Mouse (Mus musculus) neural tube, embryonic 14.5 days (tissue): ENCODE data around the gene Chil4. TPM values are rescaled to one million over a fixed set of nuclear protein-coding genes. Genes with fewer than 3 reads are reported as not detected.
"Not testable (repeated sequence)": the region's sequence is repeated elsewhere in the genome, so short reads cannot be mapped to it uniquely, and the experiment has no call there.

ENCODE experiments used
- ATAC-seq: fragments of 200-750 bp; cut with Nextera tagmentation; 2 replicates; pipeline ENCODE4 v1.8.0; 2017; ENCODE audit warnings: low read depth, mild to moderate bottlenecking, moderate TSS enrichment, moderate library complexity
- H3K27ac ChIP-seq: fragments of 300-500 bp; sonication (generic); 2 replicates; pipeline ENCODE4 v1.5.1; 2014; ENCODE audit warnings: low read depth, mild to moderate bottlenecking, control low read depth, low read length, moderate library complexity, mixed read lengths
- H3K27me3 ChIP-seq: fragments of 300-500 bp; sonication (generic); 2 replicates; pipeline ENCODE4 v1.6.1; 2014; ENCODE audit warnings: low read length; ENCODE audit not compliant: control insufficient read depth, insufficient read depth
- H3K36me3 ChIP-seq: fragments of 300-500 bp; sonication (generic); 2 replicates; pipeline ENCODE4 v1.6.1; 2014; ENCODE audit warnings: low read length, mixed read lengths; ENCODE audit not compliant: control insufficient read depth, insufficient read depth
- H3K4me1 ChIP-seq: fragments of 300-500 bp; sonication (generic); 2 replicates; pipeline ENCODE4 v1.6.1; 2014; ENCODE audit warnings: low read length; ENCODE audit not compliant: control insufficient read depth, insufficient read depth
- H3K4me2 ChIP-seq: fragments of 300-500 bp; sonication (generic); 2 replicates; pipeline ENCODE4 v1.6.1; 2014; ENCODE audit warnings: mild to moderate bottlenecking, low read depth, low read length, control low read depth
- H3K4me3 ChIP-seq: fragments of 300-500 bp; sonication (generic); 2 replicates; pipeline ENCODE4 v1.5.1; 2014; ENCODE audit warnings: low read depth, low read length, control low read depth, mixed read lengths
- H3K9ac ChIP-seq: fragments of 300-500 bp; sonication (generic); replicated peaks from 2 replicates; pipeline ENCODE4 v1.6.1; 2014; ENCODE audit warnings: low read depth, mild to moderate bottlenecking, control low read depth, low read length, mixed read lengths
- H3K9me3 ChIP-seq: fragments of 300-500 bp; sonication (generic); 2 replicates; pipeline ENCODE4 v1.6.1; 2016; ENCODE audit warnings: low read length; ENCODE audit not compliant: control insufficient read depth
- WGBS: fragments of 180-500 bp; shearing (Covaris S2); extraction: QIAGEN DNeasy Blood & Tissue Kit; methylation state at CpG from one replicate; pipeline ENCODE4 v1.1.7; 2014; 5-methylcytosine and 5-hydroxymethylcytosine counted together
- polyA plus RNA-seq: library from polyadenylated mRNA; unstranded; fragments of >200 nt; fragmentation: Nextera tagmentation; extraction: Ambion mirVana; gene quantifications from 2 replicates; pipeline ENCODE4 v1.2.1, GENCODE M21; 2014

Gene Chil4
- polyA plus RNA-seq, 1 experiment from 2014 or later = not detected

GRCm38 (mm10) chr3:106223391-106223790 lies 4.1 kb upstream of the Chil4 start:
- not testable (repeated sequence) for H3K4me2 ChIP-seq, H3K9me3 ChIP-seq, H3K9ac ChIP-seq, ATAC-seq, H3K27me3 ChIP-seq, H3K27ac ChIP-seq, H3K4me1 ChIP-seq, H3K36me3 ChIP-seq, H3K4me3 ChIP-seq
- WGBS = 72% methylated on average over 3 of the region's 3 CpGs

GRCm38 (mm10) chr3:106221625-106222265 lies 2.4 kb upstream of the Chil4 start:
- Histone ChIP-seq H3K9ac (no peak overlapping the region), H3K9me3 (no peaks in the 10 kb centered on the region), H3K36me3 (no peaks in the 10 kb centered on the region), H3K4me1 (no peaks in the 10 kb centered on the region), H3K27me3 (no peaks in the 10 kb centered on the region), H3K27ac (no peak overlapping the region), H3K4me2 (no peak overlapping the region), H3K4me3 (no peak overlapping the region)
- WGBS = 90% methylated on average over 1 of the region's 1 CpGs
- ATAC-seq = no peak

GRCm38 (mm10) chr3:106218284-106218954 lies 888 bp downstream of the Chil4 start:
- H3K27ac ChIP-seq, H3K36me3 ChIP-seq, H3K4me2 ChIP-seq, H3K4me3 ChIP-seq, H3K9me3 ChIP-seq, ATAC-seq, H3K9ac ChIP-seq, H3K27me3 ChIP-seq, H3K4me1 ChIP-seq: not testable (repeated sequence)
- 90% methylated on average over 4 of the region's 4 CpGs for WGBS

GRCm38 (mm10) chr3:106198030-106198429 lies 21.3 kb downstream of the Chil4 start:
- 57% methylated on average over 1 of the region's 1 CpGs for WGBS
- H3K4me2 ChIP-seq = not testable (repeated sequence)

GRCm38 (mm10) chr3:106197246-106197645 lies 22.1 kb downstream of the Chil4 start:
- not testable (repeated sequence) for H3K27ac ChIP-seq, H3K36me3 ChIP-seq, H3K27me3 ChIP-seq, ATAC-seq, H3K4me2 ChIP-seq, H3K9me3 ChIP-seq, H3K4me3 ChIP-seq, H3K9ac ChIP-seq, H3K4me1 ChIP-seq
- WGBS = 81% methylated on average over 2 of the region's 2 CpGs

More at GRCm38 (mm10) chr3:106198030-106198429, 21.3 kb downstream of the Chil4 start:
- not testable (repeated sequence) for H3K9me3 ChIP-seq, H3K27ac ChIP-seq, H3K4me1 ChIP-seq, H3K27me3 ChIP-seq, ATAC-seq, H3K4me3 ChIP-seq, H3K9ac ChIP-seq, H3K36me3 ChIP-seq

GRCm38 (mm10) chr3:106196276-106196675 lies 23.0 kb downstream of the Chil4 start:
- ATAC-seq = no peak
- no peaks in the 10 kb centered on the region for H3K27me3 ChIP-seq
- no peak overlapping the region for H3K9ac ChIP-seq
- H3K4me1 ChIP-seq = no peaks in the 10 kb centered on the region
- peaks cover 4% of the 10 kb centered on the region for H3K9me3 ChIP-seq
- H3K4me2 ChIP-seq = no peak overlapping the region
- H3K4me3 ChIP-seq = no peak overlapping the region
- H3K36me3 ChIP-seq = no peaks in the 10 kb centered on the region
- H3K27ac ChIP-seq = no peak overlapping the region

- ATAC-seq = no peak
- Histone ChIP-seq H3K4me3 (no peak overlapping the region), H3K36me3 (no peaks in the 10 kb centered on the region), H3K27ac (no peak overlapping the region), H3K9ac (no peak overlapping the region), H3K4me1 (no peaks in the 10 kb centered on the region), H3K27me3 (no peaks in the 10 kb centered on the region), H3K9me3 (peaks cover 4% of the 10 kb centered on the region), H3K4me2 (no peak overlapping the region)
- 91% methylated on average over 12 of the region's 12 CpGs for WGBS
Observed at GRCm38 (mm10) chr3:106195486-106195885, 23.8 kb downstream of the Chil4 start.

GRCm38 (mm10) chr3:106187991-106188390 lies 31.3 kb downstream of the Chil4 start:
- Histone ChIP-seq H3K27ac (no peak overlapping the region), H3K4me2 (no peak overlapping the region), H3K27me3 (no peaks in the 10 kb centered on the region), H3K4me1 (no peaks in the 10 kb centered on the region), H3K9me3 (peaks cover 2% of the 10 kb centered on the region; the same call in 1 of the 2 replicates), H3K9ac (no peak overlapping the region), H3K4me3 (no peak overlapping the region), H3K36me3 (no peaks in the 10 kb centered on the region)
- 84% methylated on average over 2 of the region's 2 CpGs for WGBS
- ATAC-seq = no peak

- 90% methylated on average over 13 of the region's 13 CpGs for WGBS
- Histone ChIP-seq H3K9me3 (peaks cover 10% of the 10 kb centered on the region), H3K4me1 (no peaks in the 10 kb centered on the region), H3K27me3 (no peaks in the 10 kb centered on the region), H3K4me2 (no peak overlapping the region), H3K36me3 (no peaks in the 10 kb centered on the region), H3K4me3 (no peak overlapping the region), H3K9ac (no peak overlapping the region), H3K27ac (no peak overlapping the region)
- ATAC-seq = no peak
Observed at GRCm38 (mm10) chr3:106177509-106178189, 41.7 kb downstream of the Chil4 start.
